Mouse (Mus musculus) embryonic facial prominence, embryonic 14.5 days (tissue): ENCODE data around the gene Bcr. TPM values are rescaled to one million over a fixed set of nuclear protein-coding genes. Genes with fewer than 3 reads are reported as not detected.

Experiments used
- ATAC-seq: fragments of 200-750 bp; cut with Nextera tagmentation; 2 replicates; pipeline ENCODE4 v1.8.0; 2017; ENCODE audit warnings: low read depth, moderate number of reproducible peaks, moderate TSS enrichment
- DNase-seq: peaks from one replicate; pipeline ENCODE4 v3.0.0-alpha.2; 2015; ENCODE audit warnings: low spot score
- H3K27ac ChIP-seq: fragments of 300-500 bp; sonication (generic); replicated peaks from 2 replicates; pipeline ENCODE4 v1.5.1; 2014; ENCODE audit warnings: low read depth, mild to moderate bottlenecking, low read length, moderate library complexity
- H3K27me3 ChIP-seq: fragments of 300-500 bp; sonication (generic); replicated peaks from 2 replicates; pipeline ENCODE4 v1.6.1; 2014; ENCODE audit warnings: low read length; ENCODE audit not compliant: control insufficient read depth, insufficient read depth
- H3K36me3 ChIP-seq: fragments of 300-500 bp; sonication (generic); 2 replicates; pipeline ENCODE4 v1.6.1; 2014; ENCODE audit warnings: low read length, mixed read lengths; ENCODE audit not compliant: control insufficient read depth, insufficient read depth
- H3K4me1 ChIP-seq: fragments of 300-500 bp; sonication (generic); 2 replicates; pipeline ENCODE4 v1.6.1; 2014; ENCODE audit warnings: antibody characterized with exemption, low read length; ENCODE audit not compliant: control insufficient read depth, insufficient read depth
- H3K4me2 ChIP-seq: fragments of 300-500 bp; sonication (generic); 2 replicates; pipeline ENCODE4 v1.6.1; 2014; ENCODE audit warnings: low read depth, mild to moderate bottlenecking, low read length, moderate library complexity, mixed read lengths
- H3K4me3 ChIP-seq: fragments of 300-500 bp; sonication (generic); 2 replicates; pipeline ENCODE4 v1.5.1; 2014; ENCODE audit warnings: low read depth, mild to moderate bottlenecking, low read length
- H3K9ac ChIP-seq: fragments of 300-500 bp; sonication (generic); 2 replicates; pipeline ENCODE4 v1.6.1; 2014; ENCODE audit warnings: low read depth, mild to moderate bottlenecking, low read length, moderate library complexity, mixed read lengths
- H3K9me3 ChIP-seq: fragments of 300-500 bp; sonication (generic); 2 replicates; pipeline ENCODE4 v1.6.1; 2016; ENCODE audit warnings: low read length; ENCODE audit not compliant: control insufficient read depth
- WGBS: fragments of 180-500 bp; shearing (Covaris S2); extraction: QIAGEN DNeasy Blood & Tissue Kit; methylation state at CpG from one replicate; pipeline ENCODE4 v1.1.7; 2014; 5-methylcytosine and 5-hydroxymethylcytosine counted together
- polyA plus RNA-seq: library from polyadenylated mRNA; unstranded; fragments of >200 nt; fragmentation: Nextera tagmentation; extraction: Ambion mirVana; gene quantifications from 2 replicates; pipeline ENCODE4 v1.2.1, GENCODE M21; 2014

Gene Bcr
- polyA plus RNA-seq, 1 experiment from 2014 or later: 8.1 TPM

- H3K27ac ChIP-seq: no peak overlapping the region
- DNase-seq (peak; percentile 17), ATAC-seq (no peak)
- H3K4me3 ChIP-seq: no peak overlapping the region
- no peak overlapping the region for H3K4me2 ChIP-seq
- no peaks in the 10 kb centered on the region for H3K4me1 ChIP-seq
- H3K9ac ChIP-seq: no peak overlapping the region
- H3K27me3 ChIP-seq: no peaks in the 10 kb centered on the region
- H3K36me3 ChIP-seq: peaks cover 77% of the 10 kb centered on the region
- H3K9me3 ChIP-seq: no peaks in the 10 kb centered on the region
- whole genome bisulfite sequencing: 77% methylated on average over 8 of the region's 8 CpGs
Measured at GRCm38 (mm10) chr10:75176494-75176893, 116.1 kb downstream of the Bcr start.

- Histone ChIP-seq H3K36me3 (peaks cover 93% of the 10 kb centered on the region), H3K9ac (no peak overlapping the region), H3K4me2 (no peak overlapping the region), H3K27ac (no peak overlapping the region), H3K9me3 (no peaks in the 10 kb centered on the region), H3K4me3 (no peak overlapping the region), H3K27me3 (no peaks in the 10 kb centered on the region), H3K4me1 (no peaks in the 10 kb centered on the region)
- ATAC-seq: no peak
- no peak for DNase-seq
- 84% methylated on average over 5 of the region's 5 CpGs for WGBS
Measured at GRCm38 (mm10) chr10:75178911-75179310, 118.5 kb downstream of the Bcr start.

GRCm38 (mm10) chr10:75182151-75182774 lies 121.9 kb downstream of the Bcr start:
- peaks cover 72% of the 10 kb centered on the region for H3K36me3 ChIP-seq
- DNase-seq (peak; percentile 78), ATAC-seq (peak; percentile 78)
- no peak overlapping the region for H3K4me2 ChIP-seq
- no peaks in the 10 kb centered on the region for H3K4me1 ChIP-seq
- no peak overlapping the region for H3K27ac ChIP-seq
- WGBS: 28% methylated on average over 14 of the region's 14 CpGs
- H3K9me3 ChIP-seq: no peaks in the 10 kb centered on the region
- no peak overlapping the region for H3K4me3 ChIP-seq
- no peak overlapping the region for H3K9ac ChIP-seq
- no peaks in the 10 kb centered on the region for H3K27me3 ChIP-seq

- no peak overlapping the region for H3K4me3 ChIP-seq
- H3K36me3 ChIP-seq: peaks cover 47% of the 10 kb centered on the region
- no peak overlapping the region for H3K27ac ChIP-seq
- no peaks in the 10 kb centered on the region for H3K9me3 ChIP-seq
- ATAC-seq (no peak), DNase-seq (no peak)
- 87% methylated on average over 9 of the region's 9 CpGs for WGBS
- H3K4me2 ChIP-seq: no peak overlapping the region
- H3K27me3 ChIP-seq: no peaks in the 10 kb centered on the region
- no peaks in the 10 kb centered on the region for H3K4me1 ChIP-seq
- H3K9ac ChIP-seq: no peak overlapping the region
Measured at GRCm38 (mm10) chr10:75184826-75185225, 124.4 kb downstream of the Bcr start.

- Histone ChIP-seq H3K4me3 (no peak overlapping the region), H3K4me2 (no peak overlapping the region), H3K4me1 (no peaks in the 10 kb centered on the region), H3K9ac (no peak overlapping the region), H3K27me3 (no peaks in the 10 kb centered on the region), H3K9me3 (0 out of 2 replicates have a peak, but pooled peaks cover 1% of the 10 kb centered on the region), H3K36me3 (peaks cover 30% of the 10 kb centered on the region), H3K27ac (no peak overlapping the region)
- DNase-seq (no peak), ATAC-seq (no peak)
- 54% methylated on average over 6 of the region's 6 CpGs for WGBS
Measured at GRCm38 (mm10) chr10:75186551-75186950, 126.2 kb downstream of the Bcr start.

- Histone ChIP-seq H3K4me3 (no peak overlapping the region), H3K4me1 (no peaks in the 10 kb centered on the region), H3K9ac (no peak overlapping the region), H3K27ac (no peak overlapping the region), H3K36me3 (peaks cover 21% of the 10 kb centered on the region), H3K9me3 (0 out of 2 replicates have a peak, but pooled peaks cover 2% of the 10 kb centered on the region), H3K4me2 (no peak overlapping the region), H3K27me3 (no peaks in the 10 kb centered on the region)
- DNase-seq (no peak), ATAC-seq (no peak)
- 73% methylated on average over 8 of the region's 8 CpGs for WGBS
Measured at GRCm38 (mm10) chr10:75187366-75188056, 127.1 kb downstream of the Bcr start.

GRCm38 (mm10) chr10:75191647-75192046 lies 131.3 kb downstream of the Bcr start:
- no peaks in the 10 kb centered on the region for H3K4me1 ChIP-seq
- H3K27ac ChIP-seq: no peak overlapping the region
- no peak for DNase-seq
- no peak overlapping the region for H3K4me2 ChIP-seq
- ATAC-seq: no peak
- no peaks in the 10 kb centered on the region for H3K27me3 ChIP-seq
- no peak overlapping the region for H3K9ac ChIP-seq
- no peaks in the 10 kb centered on the region for H3K36me3 ChIP-seq
- H3K4me3 ChIP-seq: no peak overlapping the region
- 51% methylated on average over 7 of the region's 7 CpGs for WGBS
- 0 out of 2 replicates have a peak, but pooled peaks cover 2% of the 10 kb centered on the region for H3K9me3 ChIP-seq

GRCm38 (mm10) chr10:75197817-75198216 lies 137.4 kb downstream of the Bcr start:
- H3K36me3 ChIP-seq: no peaks in the 10 kb centered on the region
- DNase-seq (no peak), ATAC-seq (no peak)
- H3K27ac ChIP-seq: no peak overlapping the region
- H3K4me1 ChIP-seq: no peaks in the 10 kb centered on the region
- no peak overlapping the region for H3K4me3 ChIP-seq
- H3K4me2 ChIP-seq: no peak overlapping the region
- H3K27me3 ChIP-seq: no peaks in the 10 kb centered on the region
- no peaks in the 10 kb centered on the region for H3K9me3 ChIP-seq
- no peak overlapping the region for H3K9ac ChIP-seq
- 90% methylated on average over 1 of the region's 1 CpGs for WGBS

GRCm38 (mm10) chr10:75200733-75201132 lies 140.3 kb downstream of the Bcr start:
- no peaks in the 10 kb centered on the region for H3K36me3 ChIP-seq
- no peak for DNase-seq
- H3K9ac ChIP-seq: no peak overlapping the region
- no peak overlapping the region for H3K4me3 ChIP-seq
- H3K4me1 ChIP-seq: no peaks in the 10 kb centered on the region
- no peak overlapping the region for H3K27ac ChIP-seq
- no peaks in the 10 kb centered on the region for H3K27me3 ChIP-seq
- 81% methylated on average over 1 of the region's 1 CpGs for WGBS
- no peak for ATAC-seq
- H3K9me3 ChIP-seq: no peaks in the 10 kb centered on the region
- H3K4me2 ChIP-seq: no peak overlapping the region
